Mouse (Mus musculus) ES-E14 (cell line): ENCODE results near the gene Cfap36.

Source experiments
- ZC3H11A ChIP-seq: IDR thresholded peaks from 2 replicates; pipeline ENCODE4 v1.6.1; 2012; ENCODE audit warnings: low read depth, mild to moderate bottlenecking, inconsistent platforms, low read length, borderline replicate concordance
- ZNF384 ChIP-seq: IDR thresholded peaks from 2 replicates; pipeline ENCODE4 v1.6.1; 2012; ENCODE audit warnings: low read depth, low read length, inconsistent platforms

- TF ChIP-seq ZNF384 (no peak), ZC3H11A (no peak)
These were observed 31.0 kb downstream of the Cfap36 start for GRCm38 (mm10) chr11:29216196-29216595.
